Mouse (Mus musculus): Measurements from ENCODE around the gene Spon1.

Spon1 gene

DNA sequence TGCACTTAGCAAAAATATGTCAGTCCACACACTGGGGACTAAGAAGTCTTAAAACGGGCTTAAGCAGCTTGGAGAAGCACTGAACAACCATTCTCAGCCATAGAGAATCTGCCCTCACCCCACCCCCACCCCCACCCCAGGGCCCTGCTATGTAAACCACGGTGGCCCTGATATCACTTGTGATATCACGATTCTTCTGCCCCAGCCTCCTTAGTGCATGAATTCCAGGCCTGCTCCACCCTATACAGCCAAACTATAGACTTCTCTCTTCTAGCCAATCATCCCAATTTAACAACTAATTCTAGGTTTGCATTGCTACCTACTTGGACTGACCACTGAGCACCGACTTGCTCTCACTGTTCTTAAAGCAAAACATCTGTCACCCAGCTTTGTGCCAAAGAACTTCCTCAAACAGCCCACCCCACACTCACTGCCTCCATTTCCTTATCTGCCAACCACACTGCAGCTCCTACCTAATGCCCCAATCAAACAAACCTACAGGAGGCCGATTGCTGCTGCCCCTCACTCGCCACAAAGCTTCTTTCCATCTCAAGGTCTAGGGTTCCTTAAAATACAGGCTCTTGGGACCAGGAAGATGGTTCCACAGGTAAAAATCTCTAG lies 278.2 kb downstream of the Spon1 start:
- no peak for DNase-seq (ENCODE audit: inconsistent age in 2 of 2, low spot score in 1 of 2)

DNA sequence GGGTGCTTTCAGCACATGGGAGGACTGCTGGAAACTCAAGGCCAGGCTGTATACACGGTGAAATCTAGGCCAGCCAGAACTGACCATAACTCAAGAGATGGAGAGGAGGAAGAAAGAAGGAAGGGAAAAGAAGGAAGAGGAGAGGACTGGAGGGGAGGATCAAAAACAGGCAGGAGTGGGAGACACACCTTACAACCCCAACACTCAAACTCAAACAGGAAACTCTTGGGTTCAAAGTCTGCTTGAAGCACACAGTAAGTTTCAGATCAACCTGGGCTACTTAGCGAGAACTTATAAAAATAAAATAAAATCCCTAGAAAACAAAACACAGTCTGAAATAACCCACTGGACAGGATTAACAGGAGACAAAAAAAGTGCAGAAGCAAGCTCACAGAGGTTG lies 280.0 kb downstream of the Spon1 start:
- no peak for DNase-seq (ENCODE audit: inconsistent age in 2 of 2, low spot score in 1 of 2)

- no peak for DNase-seq (ENCODE audit: inconsistent age in 2 of 2, low spot score in 1 of 2)
These were observed 287.9 kb downstream of the Spon1 start for GRCm38 (mm10) chr7:114053720-114054119.

GRCm38 (mm10) chr7:114058166-114058565 lies 292.4 kb downstream of the Spon1 start:
- no peak for DNase-seq (ENCODE audit: inconsistent age in 2 of 2, low spot score in 1 of 2)

GRCm38 (mm10) chr7:114058927-114059441 lies 293.2 kb downstream of the Spon1 start:
- no peak for DNase-seq (ENCODE audit: inconsistent age in 2 of 2, low spot score in 1 of 2)

DNA sequence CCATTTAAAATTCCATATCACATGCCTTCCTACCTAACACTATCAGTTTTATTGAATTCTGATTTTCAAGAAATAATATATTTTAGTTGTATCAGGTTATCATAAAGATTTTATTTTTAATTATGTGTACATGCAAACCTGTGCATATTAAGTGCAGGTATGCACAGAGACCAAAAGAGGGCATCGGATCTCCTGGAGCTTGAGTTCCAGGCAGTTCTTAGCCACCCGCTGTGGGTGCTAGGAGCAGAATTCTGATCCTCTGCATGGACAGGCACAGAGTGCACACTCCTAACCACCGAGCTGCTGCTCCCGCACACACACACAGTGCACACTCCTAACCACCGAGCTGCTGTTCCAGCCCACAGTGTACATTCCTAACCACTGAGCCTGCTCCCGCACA lies 294.6 kb downstream of the Spon1 start:
- no peak for DNase-seq (ENCODE audit: inconsistent age in 2 of 2, low spot score in 1 of 2)

- DNase-seq (ENCODE audit: inconsistent age in 2 of 2, low spot score in 1 of 2), result peak; percentile 64 to 76
These were observed 296.7 kb downstream of the Spon1 start for GRCm38 (mm10) chr7:114062451-114062850.

GRCm38 (mm10) chr7:114063534-114063933 lies 297.7 kb downstream of the Spon1 start:
- DNase-seq (ENCODE audit: inconsistent age in 2 of 2, low spot score in 1 of 2), result no peak

DNA sequence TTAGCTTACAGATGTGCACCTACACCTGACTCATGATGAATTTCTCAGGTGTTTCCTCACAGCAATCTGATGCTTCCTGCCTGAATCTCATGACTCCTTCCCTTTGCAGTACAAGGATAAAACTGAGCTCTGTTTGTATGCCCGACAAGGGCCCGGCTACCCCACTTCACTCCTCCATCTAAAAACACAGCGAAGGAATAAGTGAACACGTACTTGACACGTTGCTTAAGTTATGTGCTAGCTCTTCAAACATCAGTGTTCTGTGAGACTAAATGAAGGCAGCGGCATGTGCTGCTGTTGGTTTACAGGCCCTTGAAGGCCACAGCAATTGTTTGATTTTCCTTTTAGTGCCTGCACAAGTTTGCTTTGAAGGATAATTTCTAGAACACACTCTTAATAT lies 298.2 kb downstream of the Spon1 start:
- DNase-seq (ENCODE audit: inconsistent age in 2 of 2, low spot score in 1 of 2), result no peak

DNA sequence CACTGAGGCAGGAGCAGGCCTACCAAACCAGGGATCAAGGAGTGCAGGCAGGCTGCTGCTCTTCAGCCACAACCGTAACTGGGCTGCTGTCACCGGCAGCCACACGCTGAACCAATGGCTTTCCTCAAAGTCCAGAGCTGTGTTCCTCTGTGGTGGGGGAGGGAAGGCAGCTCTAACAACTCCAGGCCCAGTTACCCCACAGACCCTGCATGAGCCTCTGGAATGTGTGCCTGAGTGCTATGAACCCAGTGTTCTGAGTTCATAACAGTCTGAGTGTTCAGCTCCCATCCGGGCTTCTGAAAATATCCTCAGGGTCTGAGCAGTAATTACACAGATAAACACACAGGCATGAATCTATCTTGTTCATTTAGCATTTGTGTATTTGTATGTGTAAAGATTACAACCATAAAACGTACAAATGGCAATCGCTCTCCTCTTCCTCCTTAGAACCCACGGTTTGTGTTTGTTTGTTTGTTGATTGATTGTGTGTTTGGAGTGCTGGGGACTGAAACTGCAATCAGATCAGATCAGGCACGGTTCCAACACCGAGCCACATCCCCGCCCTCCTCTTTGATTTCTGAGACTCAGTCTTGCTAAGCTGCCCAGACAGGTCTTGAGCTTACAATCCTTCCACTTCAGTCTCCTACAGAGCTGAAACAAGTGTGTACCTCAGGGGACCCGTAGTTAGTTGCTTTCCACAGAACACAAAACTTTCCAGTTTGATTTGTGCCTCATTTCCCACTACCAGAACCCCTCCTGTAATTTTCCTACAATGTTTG lies 299.8 kb downstream of the Spon1 start:
- DNase-seq (ENCODE audit: inconsistent age in 2 of 2, low spot score in 1 of 2), result no peak

DNA sequence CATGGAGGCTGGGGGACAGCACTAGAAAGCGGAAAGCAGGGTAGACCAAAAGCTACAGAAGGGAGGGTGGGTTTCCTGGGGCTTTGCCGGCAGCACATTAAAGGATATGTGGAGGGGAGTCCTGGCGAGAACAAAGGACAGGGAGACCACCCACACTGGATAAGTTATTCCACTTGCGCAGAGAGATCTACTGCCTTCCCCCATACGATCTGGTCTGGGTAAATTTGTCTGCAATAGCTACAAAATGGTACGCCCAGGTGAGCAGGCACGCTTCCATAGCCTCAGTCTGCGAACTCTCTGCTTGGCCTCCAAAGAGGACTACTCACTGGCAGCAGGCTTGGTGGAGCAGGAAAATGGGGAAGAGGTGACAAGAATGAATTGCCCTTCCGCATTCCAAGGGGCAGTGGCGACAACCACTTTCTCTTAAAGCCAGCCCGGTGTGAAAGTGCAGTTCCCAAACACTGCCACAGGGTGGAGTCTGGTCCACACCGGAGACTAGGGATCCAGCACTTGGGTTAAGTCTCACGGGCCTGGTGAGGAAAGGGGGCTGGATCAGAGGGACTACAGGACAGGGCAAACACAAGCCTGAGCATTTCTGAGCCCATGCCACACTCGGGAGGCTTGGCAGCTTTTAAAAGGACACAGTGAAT lies 300.9 kb downstream of the Spon1 start:
- DNase-seq (ENCODE audit: inconsistent age in 2 of 2, low spot score in 1 of 2), result peak; percentile 84 to 96

- DNase-seq (ENCODE audit: inconsistent age in 2 of 2, low spot score in 1 of 2), result no peak
These were observed 303.2 kb downstream of the Spon1 start for GRCm38 (mm10) chr7:114068956-114069533.

- no peak for DNase-seq (ENCODE audit: inconsistent age in 2 of 2, low spot score in 1 of 2)
These were observed 304.1 kb downstream of the Spon1 start for GRCm38 (mm10) chr7:114069726-114070457.

DNA sequence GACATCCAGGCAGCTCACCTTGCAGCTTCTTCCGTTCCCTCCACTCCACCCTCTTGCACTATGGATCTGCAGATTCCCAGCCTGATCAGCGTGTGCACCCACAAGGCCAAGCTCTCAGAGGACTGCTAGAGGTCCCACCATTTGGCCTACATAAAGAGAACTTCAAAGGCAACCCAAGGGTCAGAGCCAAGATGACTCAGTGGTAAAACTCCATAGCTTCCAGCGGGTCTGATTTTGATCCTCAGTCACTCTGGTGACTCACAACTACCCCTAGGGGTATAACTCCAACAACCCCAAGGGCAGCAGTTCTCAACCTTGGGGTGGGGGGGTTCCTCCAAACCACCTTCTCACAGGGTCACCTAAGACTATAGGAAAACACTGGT lies 304.7 kb downstream of the Spon1 start:
- peak; percentile 82 to 86 for DNase-seq (ENCODE audit: inconsistent age in 2 of 2, low spot score in 1 of 2)

GRCm38 (mm10) chr7:114071395-114071794 lies 305.6 kb downstream of the Spon1 start:
- DNase-seq (ENCODE audit: inconsistent age in 2 of 2, low spot score in 1 of 2), result no peak

DNA sequence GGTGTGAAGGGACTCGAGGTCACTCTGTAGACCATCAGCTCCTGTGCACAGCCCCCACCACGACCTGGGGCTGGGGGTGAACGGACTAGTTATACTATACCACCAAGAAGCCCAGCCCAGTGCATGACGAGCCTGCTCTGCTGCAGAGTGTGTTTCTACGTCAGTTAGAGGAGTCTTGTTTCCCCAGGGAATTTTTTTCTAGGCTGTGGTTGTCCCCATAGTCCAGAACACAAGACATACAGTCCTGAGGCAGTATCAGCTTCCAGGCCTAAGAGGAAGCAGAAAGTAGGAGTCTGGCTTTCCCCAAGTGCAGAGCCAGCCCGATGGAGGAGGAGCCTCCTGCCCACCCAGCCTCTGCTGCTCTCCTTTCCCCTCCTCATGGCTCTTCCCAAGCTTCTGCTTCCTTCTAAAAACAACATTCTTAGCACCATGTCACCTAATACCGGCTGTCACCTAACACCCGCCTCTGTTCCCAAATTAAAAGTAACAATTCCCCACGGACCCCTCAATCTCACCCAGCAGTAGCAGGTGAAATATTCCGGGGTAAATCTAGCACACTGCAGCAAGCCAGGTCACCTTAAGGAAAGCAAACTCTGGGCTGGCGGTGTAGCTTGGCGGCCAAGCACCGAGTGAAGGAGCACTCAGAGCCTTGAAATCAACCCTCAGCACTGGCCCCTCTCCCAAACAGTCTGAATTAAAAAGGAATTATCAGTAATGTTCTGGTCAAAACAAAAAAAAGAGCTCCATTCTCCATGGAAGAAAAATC lies 306.2 kb downstream of the Spon1 start:
- peak in 1 of 2 experiments; percentile 57 for DNase-seq (ENCODE audit: inconsistent age in 2 of 2, low spot score in 1 of 2)

DNA sequence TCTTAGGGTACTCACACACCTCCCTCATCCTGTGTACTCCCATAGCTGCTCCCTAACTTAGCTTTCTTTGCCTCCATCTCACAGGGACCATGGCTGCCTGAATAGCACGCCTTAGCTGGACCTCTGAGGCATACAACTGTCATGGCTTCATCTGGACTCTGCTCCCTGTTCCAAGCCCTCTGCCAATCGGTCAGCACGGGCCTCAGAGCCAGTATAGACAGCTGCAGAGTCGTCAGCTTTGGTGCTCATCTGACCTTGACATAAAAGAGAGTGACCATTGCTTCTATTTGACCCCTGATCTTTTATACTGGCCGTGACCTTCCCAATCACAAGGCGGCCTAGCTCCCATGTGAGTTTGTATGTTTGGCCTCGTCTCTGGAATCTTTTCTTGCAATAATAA lies 308.3 kb downstream of the Spon1 start:
- peak; percentile 42 to 68 for DNase-seq (ENCODE audit: inconsistent age in 2 of 2, low spot score in 1 of 2)

DNA sequence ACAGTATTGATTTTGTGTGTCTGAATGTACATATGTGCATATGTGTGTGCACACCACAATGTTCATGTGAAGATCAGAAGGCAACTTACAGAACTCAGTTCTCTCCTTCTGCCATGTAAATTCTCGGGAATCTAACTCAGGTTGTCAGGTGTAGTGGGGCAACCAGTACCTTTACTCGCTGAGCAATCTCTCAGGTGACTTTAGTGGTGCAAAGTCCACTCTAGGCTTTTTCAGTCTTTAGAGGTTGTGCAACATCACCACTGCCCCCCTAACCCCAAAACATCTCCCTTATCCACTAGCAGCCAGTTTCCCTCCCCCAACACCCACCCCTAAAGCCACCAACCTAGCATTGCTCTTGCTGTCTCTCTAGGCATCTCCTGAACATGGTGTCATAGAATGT lies 308.8 kb downstream of the Spon1 start:
- DNase-seq (ENCODE audit: inconsistent age in 2 of 2, low spot score in 1 of 2), result no peak

DNA sequence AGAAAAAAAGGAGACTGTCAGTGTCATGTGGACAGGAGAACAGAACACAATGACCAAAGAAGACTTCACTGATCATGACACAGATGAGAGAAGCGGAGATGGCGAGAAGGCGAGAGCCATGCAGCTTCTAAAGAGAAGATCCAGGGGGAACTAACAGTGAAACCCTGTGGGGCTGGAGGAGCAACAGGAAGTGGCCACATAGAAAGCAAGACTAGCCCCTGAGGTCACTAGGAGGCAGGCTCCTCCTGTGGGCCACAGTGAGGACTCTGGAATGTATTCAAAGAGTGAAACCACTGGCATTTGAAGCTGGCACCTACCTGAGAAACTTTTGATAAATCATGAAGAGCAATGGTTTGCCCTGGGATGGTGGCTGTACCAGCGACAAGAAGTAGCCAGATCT lies 313.5 kb downstream of the Spon1 start:
- no peak for DNase-seq (ENCODE audit: inconsistent age in 2 of 2, low spot score in 1 of 2)

- no peak for DNase-seq (ENCODE audit: inconsistent age in 2 of 2, low spot score in 1 of 2)
These were observed 314.5 kb downstream of the Spon1 start for GRCm38 (mm10) chr7:114080250-114080649.
